ENCODE assay signal across 19 mouse cellular contexts in the genomic region with DNA sequence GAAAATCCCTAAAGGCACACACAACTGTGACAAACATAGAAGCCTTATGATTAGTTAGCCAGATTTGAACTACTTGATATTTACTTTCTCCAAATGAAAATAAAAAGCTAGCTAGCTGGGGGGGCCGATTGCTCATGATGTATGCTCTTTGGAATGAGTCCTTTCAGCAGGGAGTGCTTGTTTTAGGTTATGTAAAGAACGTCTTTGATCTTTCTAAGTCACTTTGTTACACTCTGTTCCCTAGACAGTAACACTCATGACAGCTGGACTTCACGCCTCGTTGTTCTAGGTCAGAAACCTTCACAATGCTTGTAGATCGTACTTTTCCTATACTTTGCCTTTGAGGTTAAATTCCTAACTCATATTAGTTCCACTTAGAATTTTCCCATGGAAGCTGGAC.
"Had no signal": no experiment of that assay in that cellular context is flagged by ENCODE, and none has a peak within 500 bp of the region (broad histone marks: within the 10 kb centered on the region; RNA-seq: fewer than 3 reads in every experiment).

No protein-coding gene starts in this region.

- H3K4me3 ChIP-seq: limb, embryonic 13.5 days; liver, embryonic 13.5 days; megakaryocyte, embryonic 14.5 days; neural tube, embryonic 12.5 days; stomach, embryonic 15.5 days had no signal

- H3K27me3 ChIP-seq: limb, embryonic 13.5 days; liver, embryonic 13.5 days; megakaryocyte, embryonic 14.5 days; neural tube, embryonic 12.5 days; stomach, embryonic 15.5 days had no signal

- H3K36me3 ChIP-seq: limb, embryonic 13.5 days; liver, embryonic 13.5 days; neural tube, embryonic 12.5 days; stomach, embryonic 15.5 days had no signal

- H3K27ac ChIP-seq: limb, embryonic 13.5 days; liver, embryonic 13.5 days; neural tube, embryonic 12.5 days; stomach, embryonic 15.5 days had no signal

- H3K4me1 ChIP-seq: limb, embryonic 13.5 days; liver, embryonic 13.5 days; megakaryocyte, embryonic 14.5 days; neural tube, embryonic 12.5 days; stomach, embryonic 15.5 days had no signal

- ATAC-seq: inflammation-experienced regulatory T-cells, adult 6 months; intestine, embryonic 16.5 days had no signal

- DNase-seq: kidney, adult 2 months; kidney, postnatal 10 days; kidney, postnatal 36 days; layer of hippocampus, postnatal 36 days; left cerebral cortex, postnatal 4 days; liver, embryonic 13.5 days; midbrain, embryonic 14.5 days; retina, postnatal 1 day; right cerebral cortex, postnatal 25 days; spleen, adult 18-20 months; thymus, adult 18-20 months; thymus, postnatal 36 days had no signal

- H3K4me2 ChIP-seq: limb, embryonic 13.5 days; liver, embryonic 13.5 days; midbrain, embryonic 11.5 days; neural tube, embryonic 12.5 days; stomach, embryonic 15.5 days had no signal

- H3K9me3 ChIP-seq: limb, embryonic 13.5 days; liver, embryonic 13.5 days; megakaryocyte, embryonic 14.5 days; neural tube, embryonic 12.5 days; stomach, embryonic 15.5 days had no signal

- H3K9ac ChIP-seq: limb, embryonic 13.5 days; liver, embryonic 13.5 days; neural tube, embryonic 12.5 days; stomach, embryonic 15.5 days had no signal
